ENCODE assay signal across 11 mouse cellular contexts in the genomic region with DNA sequence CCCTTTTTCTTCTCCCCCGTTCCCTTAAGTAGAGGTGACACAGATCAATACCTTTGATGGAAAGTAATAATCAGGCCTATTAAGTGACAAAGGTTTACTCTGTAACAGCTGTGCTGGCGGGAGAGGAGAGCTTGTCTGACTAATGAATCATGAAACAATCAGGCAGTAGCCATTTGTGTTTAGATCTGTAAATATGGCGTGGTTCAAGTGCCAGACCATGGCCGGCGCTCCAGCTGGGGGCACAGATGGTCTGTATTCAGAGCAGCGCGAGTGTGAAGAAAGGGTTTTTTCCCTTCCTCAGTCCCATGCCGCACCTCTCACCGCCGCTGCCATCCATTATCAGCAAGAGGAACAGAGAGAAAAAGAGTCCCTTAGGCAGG.
DNase-seq lines count a peak whose midpoint lies in the region; ATAC-seq and TF ChIP-seq lines count a peak whose summit lies in the region.
"Had no signal": no experiment of that assay in that cellular context is flagged by ENCODE, and none has a peak within 500 bp of the region (broad histone marks: within the 10 kb centered on the region; RNA-seq: fewer than 3 reads in every experiment).

No protein-coding gene starts in this region.

- H3K27ac ChIP-seq in CH12.LX (ENCODE audit: insufficient read depth, low read depth), result no peak overlapping the region
- peak overlapping the region; percentile 85 for H3K27ac ChIP-seq in forebrain, embryonic 16.5 days (ENCODE audit: low read length)
- H3K27ac ChIP-seq in intestine, postnatal 0 days (ENCODE audit: low read depth, low read length), result no peak overlapping the region
- H3K27ac ChIP-seq: heart, embryonic 15.5 days had no signal

- H3K4me1 ChIP-seq in CH12.LX (ENCODE audit: control insufficient read depth in 1 of 2, insufficient read depth in 2 of 2), result peaks cover 0 to 16% of the 10 kb centered on the region in 2 experiments; a peak in 2 of 4 replicates
- H3K4me1 ChIP-seq in forebrain, embryonic 16.5 days (replicated peaks; ENCODE audit: control insufficient read depth, insufficient read depth, low read length), result peaks cover 19% of the 10 kb centered on the region
- H3K4me1 ChIP-seq in intestine, postnatal 0 days (replicated peaks; ENCODE audit: control insufficient read depth, insufficient read depth, low read length), result no peaks in the 10 kb centered on the region
- H3K4me1 ChIP-seq: heart, embryonic 15.5 days had no signal

- H3K36me3 ChIP-seq in CH12.LX (replicated peaks in 1 of 2; ENCODE audit: control insufficient read depth in 1 of 2, insufficient read depth in 1 of 2, low read length in 1 of 2), result no peaks in the 10 kb centered on the region
- H3K36me3 ChIP-seq in forebrain, embryonic 16.5 days (ENCODE audit: control insufficient read depth, insufficient read depth), result no peaks in the 10 kb centered on the region
- no peaks in the 10 kb centered on the region for H3K36me3 ChIP-seq in intestine, postnatal 0 days (ENCODE audit: control insufficient read depth, insufficient read depth)
- H3K36me3 ChIP-seq: heart, embryonic 15.5 days had no signal

- no peak overlapping the region for H3K9ac ChIP-seq in CH12.LX (ENCODE audit: insufficient read depth, low read depth)
- H3K9ac ChIP-seq in forebrain, embryonic 16.5 days (replicated peaks; ENCODE audit: low read depth, low read length), result no peak overlapping the region
- H3K9ac ChIP-seq in intestine, postnatal 0 days (ENCODE audit: low read depth, low read length), result no peak overlapping the region
- H3K9ac ChIP-seq: heart, embryonic 15.5 days; lung, embryonic 14.5 days had no signal

- in situ Hi-C loops in CH12.LX (cut with MboI; ENCODE audit: low pct_ligation_motif_present, low pct_unique_long_range_greater_than_20kb, low sequenced_read_pairs), result no loop called here

- TF ChIP-seq POLR2A in CH12.LX (IDR thresholded peaks at IDR 0.05; ENCODE audit: low read depth, low read length), result no peak

- H3K27me3 ChIP-seq in CH12.LX (replicated peaks), result no peaks in the 10 kb centered on the region
- H3K27me3 ChIP-seq in forebrain, embryonic 16.5 days (replicated peaks; ENCODE audit: control insufficient read depth, insufficient read depth, low read length), result no peaks in the 10 kb centered on the region
- no peaks in the 10 kb centered on the region for H3K27me3 ChIP-seq in intestine, postnatal 0 days (replicated peaks; ENCODE audit: control insufficient read depth, insufficient read depth, low read length)
- H3K27me3 ChIP-seq: heart, embryonic 15.5 days had no signal

- no peaks in the 10 kb centered on the region for H3K79me2 ChIP-seq in CH12.LX (replicated peaks; ENCODE audit: control insufficient read depth, extremely low read depth, insufficient read depth, poor library complexity, severe bottlenecking)

- no peak for TF ChIP-seq EP300 in CH12.LX (IDR thresholded peaks at IDR 0.05; ENCODE audit: low read length)

- no peak for TF ChIP-seq CTCF in CH12.LX (conservative IDR thresholded peaks at IDR 0.05 in 1 of 2, IDR thresholded peaks at IDR 0.05 in 1 of 2; ENCODE audit: low read depth in 2 of 2, low read length in 2 of 2)
- TF ChIP-seq CTCF in intestine, postnatal 0 days (IDR thresholded peaks at IDR 0.05; ENCODE audit: low read depth), result no peak

- no peak overlapping the region for H3K4me2 ChIP-seq in CH12.LX (ENCODE audit: insufficient read depth, low read depth, poor library complexity, severe bottlenecking)
- H3K4me2 ChIP-seq in forebrain, embryonic 16.5 days (ENCODE audit: low read length), result peak overlapping the region; percentile 16; the same call in 1 of the 2 replicates
- H3K4me2 ChIP-seq in intestine, postnatal 0 days (replicated peaks; ENCODE audit: low read depth), result no peak overlapping the region
- H3K4me2 ChIP-seq: heart, embryonic 15.5 days; lung, embryonic 14.5 days had no signal

- peak; percentile 48 for DNase-seq in CH12.LX (ENCODE audit: extremely low read depth)
- peak; percentile 96 for DNase-seq in cerebellum, adult 9-10 months
- DNase-seq in layer of hippocampus, postnatal 36 days, result peak; percentile 29 to 42
- DNase-seq in thymus, postnatal 36 days, result no peak
- DNase-seq in adrenal gland, adult (ENCODE audit: inconsistent age in 2 of 2, low spot score in 1 of 2), result no peak
- DNase-seq in heart, adult 8-10 months (ENCODE audit: low spot score), result no peak
- DNase-seq: lung, embryonic 14.5 days had no signal

- no peaks in the 10 kb centered on the region for H3K9me3 ChIP-seq in CH12.LX (replicated peaks; ENCODE audit: low read length)
- H3K9me3 ChIP-seq in forebrain, embryonic 16.5 days (ENCODE audit: control insufficient read depth, low read length), result no peaks in the 10 kb centered on the region
- no peaks in the 10 kb centered on the region for H3K9me3 ChIP-seq in intestine, postnatal 0 days (ENCODE audit: control insufficient read depth)
- H3K9me3 ChIP-seq: heart, embryonic 15.5 days had no signal

- dilution Hi-C loops in CH12.LX (cut with MboI; ENCODE audit: extremely low pct_ligation_motif_present, extremely low pct_unique_long_range_greater_than_20kb, low sequenced_read_pairs), result no loop called here

- ATAC-seq in forebrain, embryonic 16.5 days, result peak; percentile 91
- ATAC-seq in intestine, postnatal 0 days, result no peak

- WGBS in forebrain, embryonic 16.5 days, result 17% methylated on average over 10 of the region's 10 CpGs
- 51% methylated on average over 10 of the region's 10 CpGs for WGBS in intestine, postnatal 0 days

- no peak overlapping the region for H3K4me3 ChIP-seq in CH12.LX (replicated peaks in 1 of 3; ENCODE audit: low read depth in 2 of 3, low read length in 2 of 3, poor library complexity in 1 of 3)
- no peak overlapping the region for H3K4me3 ChIP-seq in forebrain, embryonic 16.5 days (replicated peaks; ENCODE audit: low read length)
- no peak overlapping the region for H3K4me3 ChIP-seq in intestine, postnatal 0 days (ENCODE audit: low read depth, low read length)
- H3K4me3 ChIP-seq: erythroblast, embryonic 14.5 days; heart, embryonic 15.5 days had no signal

- no peak; the same call in 1 of the 2 replicates for TF ChIP-seq RAD21 in CH12.LX (IDR thresholded peaks at IDR 0.05; ENCODE audit: low read depth, low read length)

TF ChIP-seq in CH12.LX, 34 proteins besides CTCF, POLR2A, EP300 and RAD21:
- no peak for TF ChIP-seq ZKSCAN1 (IDR thresholded peaks at IDR 0.05; ENCODE audit: borderline replicate concordance, low read depth, low read length)
- TF ChIP-seq MEF2A (IDR thresholded peaks at IDR 0.05; ENCODE audit: borderline replicate concordance, low read depth, low read length), result no peak
- no peak for TF ChIP-seq NELFE (IDR thresholded peaks at IDR 0.05; ENCODE audit: low read depth, low read length)
- TF ChIP-seq TCF12 (IDR thresholded peaks at IDR 0.05; ENCODE audit: low read depth, low read length), result no peak
- no peak for TF ChIP-seq SMC3 (IDR thresholded peaks at IDR 0.05; ENCODE audit: low read depth, low read length)
- no peak for TF ChIP-seq ZMIZ1 (IDR thresholded peaks at IDR 0.05; ENCODE audit: low read depth, low read length)
- TF ChIP-seq SIN3A (IDR thresholded peaks at IDR 0.05; ENCODE audit: low read length), result no peak
- no peak for TF ChIP-seq MXI1 (IDR thresholded peaks at IDR 0.05; ENCODE audit: low read depth, low read length)
- TF ChIP-seq POLR2AphosphoS2 (IDR thresholded peaks at IDR 0.05; ENCODE audit: low read depth, low read length), result no peak
- TF ChIP-seq MAX (IDR thresholded peaks at IDR 0.05; ENCODE audit: low read length), result no peak
- no peak for TF ChIP-seq CHD2 (IDR thresholded peaks at IDR 0.05; ENCODE audit: low read length)
- TF ChIP-seq GABPA (IDR thresholded peaks at IDR 0.05; ENCODE audit: insufficient replicate concordance, low read depth, low read length), result no peak
- no peak for TF ChIP-seq TBP (conservative IDR thresholded peaks at IDR 0.05; ENCODE audit: low read depth, low read length)
- TF ChIP-seq IRF4 (IDR thresholded peaks at IDR 0.05; ENCODE audit: low read depth, low read length), result no peak
- no peak for TF ChIP-seq E2F4 (IDR thresholded peaks at IDR 0.05; ENCODE audit: insufficient replicate concordance, low read depth, low read length)
- no peak for TF ChIP-seq UBTF (IDR thresholded peaks at IDR 0.05; ENCODE audit: low read depth, low read length)
- TF ChIP-seq MYC (IDR thresholded peaks at IDR 0.05; ENCODE audit: low read depth, low read length), result no peak
- TF ChIP-seq NRF1 (IDR thresholded peaks at IDR 0.05; ENCODE audit: low read depth, low read length), result no peak

Comparison
In these comparisons a context has a peak if more than half of its experiments do, and no peak if none do; other contexts are left out.
1. DNase-seq: peak in CH12.LX (single experiment), cerebellum, adult 9-10 months (single experiment) and layer of hippocampus, postnatal 36 days (2 of 2); none in thymus, postnatal 36 days (0 of 2), adrenal gland, adult (0 of 2) and heart, adult 8-10 months (single experiment).